Mouse (Mus musculus): ENCODE data around the gene Olfr821.
"Not testable (repeated sequence)": the region's sequence is repeated elsewhere in the genome, so short reads cannot be mapped to it uniquely, and the experiment has no call there.

The Olfr821 gene

DNA sequence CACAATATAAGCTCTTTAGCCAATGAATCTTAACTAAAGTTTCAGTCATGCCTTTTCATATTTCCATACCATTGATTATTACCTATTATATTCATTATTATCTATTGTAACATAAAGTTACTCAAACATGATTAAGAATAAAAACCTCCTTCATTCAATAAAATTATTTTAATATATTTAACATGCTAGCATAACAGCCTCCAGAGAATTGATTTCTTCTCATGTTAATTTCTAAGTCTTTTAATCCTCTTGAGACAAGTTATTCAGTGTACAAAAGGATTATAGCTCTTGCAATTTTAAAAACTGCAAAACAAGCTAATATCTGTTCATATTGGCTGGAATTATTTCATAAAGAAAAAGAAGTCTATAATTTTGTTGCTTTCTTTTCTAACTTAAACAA is at the start of gene Olfr821:
Olfr821 (plus strand) TSS at position 301 of the 400 bp plus-strand sequence.
- no peak for DNase-seq (ENCODE audit: low read depth)

- DNase-seq (ENCODE audit: low read depth): not testable (repeated sequence)
Measured at GRCm38 (mm10) chr10:129981867-129982266, 48.3 kb upstream of the Olfr821 start.

DNA sequence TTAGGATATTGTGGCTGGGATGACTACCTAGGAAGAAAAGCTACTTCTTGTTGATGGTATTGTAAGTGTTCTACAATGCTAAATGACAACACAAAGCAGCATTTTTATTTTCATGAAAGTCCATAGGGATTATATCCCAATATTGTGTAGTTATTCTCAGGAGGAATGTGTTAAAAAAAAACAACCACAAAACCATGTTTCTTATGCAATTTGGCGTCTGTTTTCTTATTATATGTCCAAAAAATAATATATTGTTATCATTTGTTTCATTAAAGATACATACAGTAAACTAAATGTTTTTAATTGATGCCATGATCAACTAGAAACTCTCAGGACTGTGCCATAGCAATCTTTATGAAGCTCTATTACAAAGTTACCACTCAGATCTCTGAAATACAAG is 45.2 kb upstream of the Olfr821 start, which contains the start of gene Gm10310:
Gm10310 (minus strand) TSS at position 101 of the 400 bp plus-strand sequence.
- not testable (repeated sequence) for DNase-seq (ENCODE audit: low read depth)

DNA sequence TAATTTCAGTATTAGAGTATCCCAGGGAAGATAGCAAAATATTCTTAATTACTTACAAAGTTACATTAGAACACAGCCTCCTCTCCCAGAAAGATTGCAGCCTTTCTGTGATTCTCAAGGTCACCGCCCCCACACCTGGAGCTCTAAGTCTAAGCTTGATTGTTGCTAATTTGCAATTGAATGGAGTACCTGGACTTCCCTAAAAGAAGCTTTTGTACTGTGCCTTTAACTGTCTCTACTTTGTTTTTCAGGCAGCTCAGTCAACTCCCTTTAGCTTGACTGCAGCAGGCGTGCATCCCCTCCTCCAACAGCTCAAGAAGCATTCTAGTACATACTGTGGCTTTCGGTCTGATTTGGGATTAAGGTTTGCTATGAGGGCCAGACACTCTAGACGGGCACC is 26.0 kb upstream of the Olfr821 start:
- DNase-seq (ENCODE audit: low read depth): not testable (repeated sequence)

- DNase-seq (ENCODE audit: low read depth): not testable (repeated sequence)
Measured at GRCm38 (mm10) chr10:130005366-130005765, 24.8 kb upstream of the Olfr821 start.

DNA sequence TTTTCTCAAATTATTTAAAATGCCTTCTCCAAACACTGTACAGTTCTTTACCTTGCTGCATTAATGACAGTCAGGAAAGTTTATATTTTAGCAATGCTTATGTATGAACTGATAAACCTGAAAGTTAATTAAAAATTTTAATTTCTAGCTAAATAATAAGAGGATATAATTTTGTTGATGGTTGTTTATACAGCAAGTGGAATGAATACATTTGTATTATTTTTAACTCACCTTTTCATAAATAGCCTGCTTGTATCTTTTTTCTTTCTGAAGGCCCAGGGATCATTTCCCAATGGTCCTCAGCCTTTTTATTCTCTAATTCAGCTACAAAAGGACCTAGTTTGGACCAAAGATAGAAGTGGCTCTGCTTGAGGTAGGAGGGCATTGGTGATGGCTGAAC is 17.8 kb upstream of the Olfr821 start, which contains the start of gene Olfr820:
Olfr820 (plus strand) TSS at position 301 of the 400 bp plus-strand sequence.
- DNase-seq (ENCODE audit: low read depth): no peak

DNA sequence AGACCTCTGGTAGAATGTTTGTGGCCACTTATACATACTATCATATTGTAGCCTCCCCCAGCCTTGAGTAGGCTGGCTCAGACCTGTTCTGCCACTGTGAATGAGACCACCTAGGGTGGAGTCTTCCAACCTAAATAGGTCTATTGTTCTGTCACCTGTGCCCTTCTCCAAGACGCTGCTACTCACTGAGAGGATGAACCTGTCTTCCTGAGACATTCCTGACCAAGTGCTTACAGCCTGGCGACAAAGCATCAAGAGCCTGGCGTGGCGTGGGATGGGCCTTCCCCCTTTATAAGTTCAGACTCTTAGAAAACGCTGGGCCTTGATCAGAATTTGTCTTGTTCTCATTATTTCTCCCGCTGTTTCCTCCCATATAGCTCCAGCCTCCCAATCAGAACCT is 6.9 kb downstream of the Olfr821 start:
- no peak for DNase-seq (ENCODE audit: low read depth)

DNA sequence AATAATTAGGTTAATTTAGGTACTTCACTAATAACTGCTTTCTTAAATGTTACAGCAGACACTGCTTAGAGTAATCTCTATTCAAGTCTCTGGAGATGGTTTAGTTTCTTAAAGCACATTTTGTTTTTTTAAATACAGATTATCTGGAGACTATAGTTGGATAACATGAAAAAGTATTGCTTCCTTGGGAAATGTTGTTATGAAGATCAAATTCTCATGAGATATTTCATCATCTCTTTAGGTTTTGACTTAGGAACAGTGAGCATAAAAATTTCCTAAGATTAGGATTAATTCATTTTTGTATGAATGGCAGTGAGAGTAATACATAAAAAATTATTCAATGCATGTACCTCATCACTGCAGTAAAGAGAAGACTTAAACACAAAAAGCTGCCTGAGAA is 40.8 kb downstream of the Olfr821 start, which contains the start of gene Olfr822:
Olfr822 (plus strand) TSS at position 301 of the 400 bp plus-strand sequence.
- no peak for DNase-seq (ENCODE audit: low read depth)
